Comparison of ENCODE assay signal across 18 mouse cellular contexts in genomic region chr8:100291981-100292380, GRCm38 (mm10).
"Had no signal": no experiment of that assay in that cellular context is flagged by ENCODE, and none has a peak within 500 bp of the region (broad histone marks: within the 10 kb centered on the region; RNA-seq: fewer than 3 reads in every experiment).

No protein-coding gene starts in this region.

- H3K9me3 ChIP-seq: liver, embryonic 13.5 days; midbrain, embryonic 12.5 days; neural tube, embryonic 12.5 days; neural tube, embryonic 15.5 days had no signal

- H3K27ac ChIP-seq: liver, embryonic 13.5 days; midbrain, embryonic 12.5 days; neural tube, embryonic 12.5 days; neural tube, embryonic 15.5 days; stomach, postnatal 0 days had no signal

- H3K9ac ChIP-seq: liver, embryonic 13.5 days; midbrain, embryonic 12.5 days; neural tube, embryonic 12.5 days; neural tube, embryonic 15.5 days had no signal

- H3K4me1 ChIP-seq: liver, embryonic 13.5 days; midbrain, embryonic 12.5 days; neural tube, embryonic 12.5 days; neural tube, embryonic 15.5 days had no signal

- DNase-seq: kidney, adult 18-20 months; kidney, adult 9 months; kidney, postnatal 14 days; kidney, postnatal 4 days; liver, embryonic 13.5 days; lung, adult 2 months; lung, postnatal 14 days; lung, postnatal 4 days; right cerebral cortex, adult 18-20 months; right cerebral cortex, postnatal 14 days; right cerebral cortex, postnatal 4 days; thymus, adult 2 months; thymus, postnatal 14 days; thymus, postnatal 4 days had no signal

- H3K36me3 ChIP-seq: liver, embryonic 13.5 days; midbrain, embryonic 12.5 days; neural tube, embryonic 12.5 days; neural tube, embryonic 15.5 days had no signal

- H3K27me3 ChIP-seq: liver, embryonic 13.5 days; midbrain, embryonic 12.5 days; neural tube, embryonic 12.5 days; neural tube, embryonic 15.5 days had no signal

- H3K4me2 ChIP-seq: liver, embryonic 13.5 days; midbrain, embryonic 12.5 days; neural tube, embryonic 12.5 days; neural tube, embryonic 15.5 days had no signal

- H3K4me3 ChIP-seq: liver, embryonic 13.5 days; midbrain, embryonic 12.5 days; neural tube, embryonic 12.5 days; neural tube, embryonic 15.5 days had no signal
